Mouse (Mus musculus) ES-E14 (cell line): ENCODE data around the gene Pou2f1. TPM values are rescaled to one million over a fixed set of nuclear protein-coding genes. Genes with fewer than 3 reads are reported as not detected.

Experiments used
- DNase-seq: peaks from one replicate; pipeline ENCODE4 v3.0.0-alpha.2; 2013; ENCODE audit warnings: low read depth, low spot score
- H3K27ac ChIP-seq: 2 replicates; pipeline ENCODE4 v1.5.1; 2012; ENCODE audit warnings: low read depth, mild to moderate bottlenecking, low read length, moderate library complexity, mixed read lengths; ENCODE audit not compliant: poor library complexity, insufficient read depth, severe bottlenecking
- H3K36me3 ChIP-seq: 2 replicates; pipeline ENCODE4 v1.6.1; 2012; ENCODE audit warnings: mild to moderate bottlenecking, low read length, moderate library complexity, mixed read lengths; ENCODE audit not compliant: control insufficient read depth, poor library complexity, insufficient read depth, severe bottlenecking
- H3K4me1 ChIP-seq, 2 experiments: fragments of 150-350 bp in 1 of 2; sonication (generic) in 1 of 2; 2 replicates each; pipeline ENCODE4 v1.6.1; 2012; ENCODE audit warnings: low read length in 2 of 2, mild to moderate bottlenecking in 1 of 2, mixed read lengths in 1 of 2; ENCODE audit not compliant: control insufficient read depth in 2 of 2, insufficient read depth in 2 of 2, poor library complexity in 1 of 2
- H3K4me3 ChIP-seq, 2 experiments: fragments of 150-350 bp in 1 of 2; sonication (generic) in 1 of 2; 2 replicates each; pipeline ENCODE4 v1.5.1; 2012; ENCODE audit warnings: low read length in 2 of 2, low read depth in 1 of 2, mild to moderate bottlenecking in 1 of 2, mixed read lengths in 1 of 2; ENCODE audit not compliant: insufficient read depth in 1 of 2, poor library complexity in 1 of 2, severe bottlenecking in 1 of 2
- H3K9ac ChIP-seq: 2 replicates; pipeline ENCODE4 v1.6.1; 2012; ENCODE audit warnings: low read depth, mild to moderate bottlenecking, low read length, mixed read lengths; ENCODE audit not compliant: poor library complexity, insufficient read depth, severe bottlenecking
- H3K9me3 ChIP-seq: fragments of 150-350 bp; sonication (generic); 2 replicates; pipeline ENCODE4 v1.6.1; 2012; ENCODE audit warnings: low read depth, mild to moderate bottlenecking, low read length; ENCODE audit not compliant: control insufficient read depth, insufficient read depth
- CHD2 ChIP-seq: IDR thresholded peaks from 2 replicates; pipeline ENCODE4 v1.6.1; 2014; ENCODE audit warnings: mild to moderate bottlenecking, low read depth, low read length, inconsistent platforms
- HCFC1 ChIP-seq: IDR thresholded peaks from 2 replicates; pipeline ENCODE4 v1.6.1; 2012; ENCODE audit warnings: low read length, inconsistent platforms, borderline replicate concordance; ENCODE audit not compliant: insufficient read depth
- MAFK ChIP-seq: IDR thresholded peaks from 2 replicates; pipeline ENCODE4 v1.6.1; 2014; ENCODE audit warnings: mild to moderate bottlenecking, low read depth, low read length, inconsistent platforms; ENCODE audit not compliant: insufficient read depth
- ZC3H11A ChIP-seq: IDR thresholded peaks from 2 replicates; pipeline ENCODE4 v1.6.1; 2012; ENCODE audit warnings: low read depth, mild to moderate bottlenecking, inconsistent platforms, low read length, borderline replicate concordance
- ZNF384 ChIP-seq: IDR thresholded peaks from 2 replicates; pipeline ENCODE4 v1.6.1; 2012; ENCODE audit warnings: low read depth, low read length, inconsistent platforms
- in situ Hi-C, 2 experiments: fragments of 600-800 bp; cut with MboI; formaldehyde crosslinking; loops; one replicate each; pipeline ENCODE4 v1.15.1; 2025; ENCODE audit warnings: low sequenced_read_pairs in 2 of 2, inconsistent platforms in 1 of 2; ENCODE audit not compliant: unreplicated experiment in 2 of 2
- total RNA-seq: library from RNA; depleted of rRNA; stranded (reverse); fragments of 300-350 nt; gene quantifications from 2 replicates; pipeline ENCODE4 v1.2.3, GENCODE M21; 2012

Pou2f1 gene
- total RNA-seq, 1 experiment, result 37.9 TPM

DNA sequence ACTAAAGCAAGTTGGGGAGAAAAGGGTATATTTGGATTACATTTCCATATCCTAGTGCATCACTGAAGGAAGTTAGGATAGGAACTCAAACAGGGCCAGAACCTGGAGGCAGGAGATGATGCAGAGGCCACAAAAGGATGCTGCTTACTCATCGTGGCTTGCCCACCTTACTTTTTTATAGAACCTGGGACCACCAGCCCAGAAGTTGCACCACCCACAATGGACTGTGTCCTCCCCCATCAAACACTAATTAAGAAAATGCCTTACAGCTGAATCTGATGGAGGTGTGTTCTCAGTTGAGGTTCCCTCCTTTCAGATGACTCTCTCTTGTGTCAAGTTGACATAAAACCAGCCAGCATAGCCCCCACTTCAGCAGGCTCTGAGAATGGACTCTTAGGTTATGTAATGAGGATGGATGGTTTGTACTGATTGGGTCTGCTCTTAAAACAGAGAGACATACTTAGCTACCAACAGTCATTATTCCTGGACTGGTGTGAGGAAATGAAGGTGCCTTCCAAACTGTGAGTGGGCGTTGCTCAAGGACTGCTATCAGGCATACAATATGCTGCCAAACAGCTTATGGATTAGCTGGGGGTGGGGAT, 36.4 kb upstream of the Pou2f1 start:
- H3K9me3 ChIP-seq, result no peaks in the 10 kb centered on the region
- H3K36me3 ChIP-seq, result no peaks in the 10 kb centered on the region
- H3K4me1 ChIP-seq, result peaks cover 0 to 5% of the 10 kb centered on the region in 2 experiments; a peak in 2 of 4 replicates
- TF ChIP-seq CHD2 (no peak), ZNF384 (no peak)
- H3K9ac ChIP-seq, result no peak overlapping the region
- DNase-seq, result no peak
- H3K4me3 ChIP-seq, result no peak overlapping the region
- H3K27ac ChIP-seq, result no peak overlapping the region
- in situ Hi-C loops, result no loop called here

DNA sequence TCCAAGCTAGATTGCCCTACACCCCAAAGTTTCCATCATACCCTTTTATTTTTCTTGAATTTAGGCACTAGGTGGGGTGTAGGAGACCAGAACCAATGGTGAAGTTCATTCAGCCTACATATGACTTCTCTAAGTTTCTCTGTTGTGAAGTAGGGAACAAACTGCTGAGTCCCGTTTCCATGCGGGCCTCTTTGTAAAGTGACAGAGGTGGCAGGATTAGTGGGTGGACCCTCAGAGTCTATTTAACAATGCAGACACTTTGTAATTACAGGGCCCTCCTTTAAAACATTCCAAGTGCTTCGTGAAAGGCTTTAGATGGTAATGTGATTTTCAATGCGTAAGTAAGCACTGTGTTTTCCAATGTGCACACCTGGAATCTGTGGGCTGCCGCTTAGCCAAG, 32.6 kb upstream of the Pou2f1 start:
- Histone ChIP-seq H3K4me1 (no peaks in the 10 kb centered on the region), H3K9me3 (no peaks in the 10 kb centered on the region), H3K36me3 (no peaks in the 10 kb centered on the region), H3K27ac (no peak overlapping the region), H3K4me3 (no peak overlapping the region), H3K9ac (no peak overlapping the region)
- TF ChIP-seq ZNF384 (no peak), ZC3H11A (no peak), CHD2 (no peak), MAFK (no peak), HCFC1 (no peak)
- no peak for DNase-seq
- in situ Hi-C loops, result no loop called here

DNA sequence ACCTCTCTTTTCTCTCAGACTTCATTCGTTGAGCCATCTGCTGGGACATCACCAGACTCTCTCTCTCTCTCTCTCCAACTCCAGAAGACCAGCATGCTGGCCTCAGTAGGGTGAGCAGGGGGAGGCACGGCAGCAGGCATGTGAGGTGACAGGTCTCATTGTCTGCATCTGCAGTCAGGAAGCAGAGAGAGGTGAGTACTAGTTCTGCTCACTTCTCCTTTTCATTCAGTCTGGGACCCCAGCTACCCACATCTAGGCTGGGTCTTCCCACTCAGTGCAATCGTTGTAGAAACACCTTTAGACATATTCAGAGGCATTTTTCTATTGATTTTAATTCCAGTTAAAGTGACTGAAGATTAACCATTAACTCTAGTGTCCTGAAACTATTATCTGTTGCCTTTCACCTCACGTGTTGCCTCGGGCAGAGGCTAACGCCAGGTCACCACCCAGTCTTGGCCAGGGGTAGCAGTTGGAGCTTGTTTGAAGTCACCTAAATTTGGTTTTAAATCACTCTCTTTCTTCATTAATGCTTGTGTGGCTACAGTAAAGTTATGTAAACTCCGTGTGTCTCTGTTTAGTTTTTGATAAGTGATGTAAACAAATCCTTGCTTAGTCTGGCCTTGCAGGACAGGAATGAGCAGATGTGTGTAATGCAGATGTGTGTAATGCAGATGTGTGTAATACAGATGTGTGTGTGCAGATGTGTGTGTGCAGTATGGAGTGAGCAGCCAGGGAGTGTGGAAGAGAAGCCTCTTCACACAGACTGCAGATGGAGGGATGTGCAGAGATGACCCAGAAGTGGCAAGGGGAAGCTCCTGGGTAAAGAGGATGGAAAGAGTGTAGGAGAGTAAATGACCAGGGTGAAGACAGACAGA, 29.4 kb upstream of the Pou2f1 start:
- no peak overlapping the region for H3K9ac ChIP-seq
- H3K4me1 ChIP-seq, result no peaks in the 10 kb centered on the region
- H3K36me3 ChIP-seq, result no peaks in the 10 kb centered on the region
- no peak overlapping the region for H3K27ac ChIP-seq
- no peaks in the 10 kb centered on the region for H3K9me3 ChIP-seq
- H3K4me3 ChIP-seq, result no peak overlapping the region
- in situ Hi-C loops, result no loop called here
- TF ChIP-seq ZNF384 (no peak), ZC3H11A (no peak), MAFK (no peak), HCFC1 (no peak), CHD2 (no peak)
- DNase-seq, result no peak

DNA sequence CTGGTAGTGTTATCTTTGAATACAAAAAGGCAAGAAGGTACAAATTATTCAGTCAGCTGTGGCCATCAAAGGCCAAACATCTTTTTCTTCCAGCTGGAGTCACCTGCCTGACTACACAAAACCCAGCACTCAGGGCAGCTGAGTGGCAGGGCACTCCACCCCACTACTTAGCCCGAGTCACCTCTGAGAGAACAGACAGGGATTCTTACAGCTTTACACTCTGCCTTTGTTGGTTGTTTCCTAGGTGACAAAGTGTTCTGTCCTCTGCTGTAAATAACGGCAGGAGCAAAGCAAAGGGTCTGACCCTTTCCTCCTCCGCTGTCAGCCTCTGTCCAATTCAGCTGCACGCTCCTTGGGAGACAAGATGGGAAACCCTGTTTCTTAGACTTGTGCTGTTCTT, 21.5 kb upstream of the Pou2f1 start:
- Histone ChIP-seq H3K36me3 (no peaks in the 10 kb centered on the region), H3K9ac (no peak overlapping the region), H3K9me3 (no peaks in the 10 kb centered on the region), H3K4me1 (no peaks in the 10 kb centered on the region), H3K4me3 (no peak overlapping the region), H3K27ac (no peak overlapping the region)
- in situ Hi-C loops, result no loop called here
- TF ChIP-seq HCFC1 (no peak), ZC3H11A (no peak), MAFK (no peak), CHD2 (no peak), ZNF384 (no peak)
- no peak for DNase-seq

DNA sequence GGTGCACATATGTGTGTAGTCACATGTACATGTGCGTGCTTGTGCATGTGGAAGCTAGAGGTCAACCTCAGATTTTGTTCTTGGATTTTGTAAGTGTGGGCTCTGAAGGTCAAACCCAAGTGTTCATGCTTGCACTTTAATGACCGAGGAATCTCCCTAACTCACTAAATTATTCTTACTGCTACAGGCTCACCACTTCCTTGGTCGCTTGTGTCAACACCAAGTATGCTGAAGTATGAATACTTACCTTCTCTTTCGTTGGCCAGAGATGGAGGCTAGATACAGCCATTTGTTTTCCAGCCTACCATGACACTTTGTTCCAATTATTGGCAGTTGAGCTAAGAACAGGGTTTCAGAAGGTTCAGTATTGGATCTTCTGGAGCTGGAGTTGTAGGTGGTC, 14.7 kb upstream of the Pou2f1 start:
- in situ Hi-C loops, result no loop called here
- Histone ChIP-seq H3K36me3 (no peaks in the 10 kb centered on the region), H3K9ac (no peak overlapping the region), H3K4me1 (no peaks in the 10 kb centered on the region), H3K9me3 (no peaks in the 10 kb centered on the region), H3K27ac (no peak overlapping the region), H3K4me3 (no peak overlapping the region)
- no peak for TF ChIP-seq ZNF384
- no peak for TF ChIP-seq HCFC1
- TF ChIP-seq ZC3H11A, result no peak
- TF ChIP-seq MAFK, result no peak
- no peak for TF ChIP-seq CHD2
- DNase-seq, result no peak
